Mouse (Mus musculus) hindbrain, embryonic 16.5 days (tissue): Measurements from ENCODE around the gene Heatr5a. TPM values are rescaled to one million over a fixed set of nuclear protein-coding genes. Genes with fewer than 3 reads are reported as not detected.

Experiments used
- ATAC-seq: fragments of 200-750 bp; cut with Nextera tagmentation; 2 replicates; pipeline ENCODE4 v1.8.0; 2017; ENCODE audit warnings: moderate TSS enrichment, moderate library complexity
- H3K27ac ChIP-seq: fragments of 300-500 bp; sonication (generic); 2 replicates; pipeline ENCODE4 v1.5.1; 2014; ENCODE audit warnings: low read depth, mild to moderate bottlenecking, control low read depth, low read length, moderate library complexity
- H3K27me3 ChIP-seq: fragments of 300-500 bp; sonication (generic); replicated peaks from 2 replicates; pipeline ENCODE4 v1.6.1; 2014; ENCODE audit warnings: low read length; ENCODE audit not compliant: control insufficient read depth, insufficient read depth
- H3K36me3 ChIP-seq: fragments of 300-500 bp; sonication (generic); 2 replicates; pipeline ENCODE4 v1.6.1; 2014; ENCODE audit warnings: mild to moderate bottlenecking, low read length, moderate library complexity, mixed read lengths; ENCODE audit not compliant: control insufficient read depth, insufficient read depth
- H3K4me1 ChIP-seq: fragments of 300-500 bp; sonication (generic); 2 replicates; pipeline ENCODE4 v1.6.1; 2014; ENCODE audit warnings: low read depth, low read length; ENCODE audit not compliant: control insufficient read depth, insufficient read depth
- H3K4me2 ChIP-seq: fragments of 300-500 bp; sonication (generic); 2 replicates; pipeline ENCODE4 v1.6.1; 2014; ENCODE audit warnings: mild to moderate bottlenecking, low read length, control low read depth, moderate library complexity
- H3K4me3 ChIP-seq: fragments of 300-500 bp; sonication (generic); 2 replicates; pipeline ENCODE4 v1.5.1; 2014; ENCODE audit warnings: mild to moderate bottlenecking, low read length, control low read depth, moderate library complexity
- H3K9ac ChIP-seq: fragments of 300-500 bp; sonication (generic); 2 replicates; pipeline ENCODE4 v1.6.1; 2014; ENCODE audit warnings: low read depth, mild to moderate bottlenecking, control low read depth, low read length, moderate library complexity
- H3K9me3 ChIP-seq: fragments of 300-500 bp; sonication (generic); 2 replicates; pipeline ENCODE4 v1.6.1; 2014; ENCODE audit warnings: mild to moderate bottlenecking, low read length, moderate library complexity; ENCODE audit not compliant: control insufficient read depth
- WGBS: fragments of 180-500 bp; shearing (Covaris S2); extraction: QIAGEN DNeasy Blood & Tissue Kit; methylation state at CpG from one replicate; pipeline ENCODE4 v1.1.7; 2014; 5-methylcytosine and 5-hydroxymethylcytosine counted together
- polyA plus RNA-seq: library from polyadenylated mRNA; unstranded; fragments of >200 nt; fragmentation: Nextera tagmentation; extraction: Ambion mirVana; gene quantifications from 2 replicates; pipeline ENCODE4 v1.2.1, GENCODE M21; 2015

The Heatr5a gene
- polyA plus RNA-seq, 1 experiment from 2014 or later, result 5.0 TPM

DNA sequence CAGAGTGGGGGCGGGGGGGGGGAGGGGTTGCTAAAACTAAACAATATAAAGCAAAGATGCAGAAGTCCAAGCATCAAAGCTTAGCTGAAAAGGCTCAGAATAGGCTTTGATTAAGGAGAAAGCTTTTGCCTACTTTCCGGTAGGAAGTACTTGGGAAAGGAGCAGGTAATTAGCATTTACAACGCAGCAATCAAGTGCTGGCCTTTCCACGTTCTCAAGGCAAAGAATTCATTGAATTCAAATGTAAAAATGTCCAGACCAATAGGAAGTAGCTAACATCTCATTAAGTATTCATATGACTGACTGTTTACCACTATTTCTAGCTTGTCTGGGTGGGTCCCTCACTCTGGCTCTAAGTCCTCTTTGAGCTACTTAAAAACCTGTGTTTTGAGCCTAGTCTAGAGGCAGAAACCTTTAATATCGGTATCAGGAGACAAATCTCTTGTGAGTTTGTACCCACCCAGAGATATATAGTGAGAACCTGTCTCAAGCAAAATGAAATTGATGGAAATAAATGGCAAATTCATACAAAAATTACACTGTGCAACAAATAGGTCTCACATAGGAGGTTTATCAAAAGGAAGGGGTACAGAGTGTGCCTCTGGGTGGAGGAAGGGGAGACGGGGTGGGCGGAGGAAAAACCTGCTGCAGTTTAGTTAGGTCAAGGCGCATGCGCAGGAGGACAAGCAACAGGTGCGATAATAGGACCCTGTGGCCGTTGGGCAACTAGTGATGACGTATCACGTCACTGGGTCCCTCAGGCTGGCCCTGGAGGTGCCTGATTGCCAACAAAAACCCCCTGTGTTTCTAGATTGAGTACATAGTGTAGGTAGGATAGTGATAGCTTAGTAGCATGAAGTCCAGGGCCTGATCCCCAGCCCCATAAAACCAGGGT, 112.7 kb downstream of the Heatr5a start:
- no peak overlapping the region for H3K27ac ChIP-seq
- H3K4me1 ChIP-seq, result no peaks in the 10 kb centered on the region
- no peaks in the 10 kb centered on the region for H3K27me3 ChIP-seq
- no peak for ATAC-seq
- H3K4me3 ChIP-seq, result no peak overlapping the region
- H3K4me2 ChIP-seq, result no peak overlapping the region
- no peaks in the 10 kb centered on the region for H3K36me3 ChIP-seq
- H3K9me3 ChIP-seq, result no peaks in the 10 kb centered on the region
- WGBS, result 73% methylated on average over 13 of the region's 13 CpGs
- H3K9ac ChIP-seq, result no peak overlapping the region

DNA sequence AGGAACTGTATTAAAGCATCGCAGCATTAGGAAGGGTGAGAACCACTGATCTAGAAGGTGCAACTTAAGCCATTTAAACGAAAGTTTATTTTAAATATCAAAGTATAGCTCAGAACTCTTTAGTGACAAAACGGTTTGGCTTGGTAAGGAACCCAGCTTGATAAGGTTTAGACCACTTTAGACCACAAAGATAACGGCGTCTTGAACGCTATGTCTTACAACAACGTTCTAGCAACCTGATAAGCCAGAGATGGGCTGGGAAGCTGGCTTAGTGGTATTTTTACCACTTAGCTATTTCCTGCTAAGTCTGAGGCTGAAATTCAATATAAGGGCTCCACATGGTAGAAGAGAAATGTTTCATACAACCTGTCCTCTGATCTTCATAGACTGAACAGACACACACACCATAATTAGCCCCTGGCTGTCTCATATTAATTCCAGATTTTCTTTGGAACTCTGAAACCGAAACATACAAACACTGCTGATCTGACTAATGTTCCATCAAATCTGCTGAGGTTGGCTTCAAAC, 114.3 kb downstream of the Heatr5a start:
- no peaks in the 10 kb centered on the region for H3K4me1 ChIP-seq
- no peaks in the 10 kb centered on the region for H3K27me3 ChIP-seq
- no peak overlapping the region for H3K9ac ChIP-seq
- H3K36me3 ChIP-seq, result no peaks in the 10 kb centered on the region
- no peak overlapping the region for H3K4me2 ChIP-seq
- no peak overlapping the region for H3K27ac ChIP-seq
- no peak for ATAC-seq
- H3K9me3 ChIP-seq, result no peaks in the 10 kb centered on the region
- no peak overlapping the region for H3K4me3 ChIP-seq
- WGBS, result 94% methylated on average over 8 of the region's 8 CpGs

DNA sequence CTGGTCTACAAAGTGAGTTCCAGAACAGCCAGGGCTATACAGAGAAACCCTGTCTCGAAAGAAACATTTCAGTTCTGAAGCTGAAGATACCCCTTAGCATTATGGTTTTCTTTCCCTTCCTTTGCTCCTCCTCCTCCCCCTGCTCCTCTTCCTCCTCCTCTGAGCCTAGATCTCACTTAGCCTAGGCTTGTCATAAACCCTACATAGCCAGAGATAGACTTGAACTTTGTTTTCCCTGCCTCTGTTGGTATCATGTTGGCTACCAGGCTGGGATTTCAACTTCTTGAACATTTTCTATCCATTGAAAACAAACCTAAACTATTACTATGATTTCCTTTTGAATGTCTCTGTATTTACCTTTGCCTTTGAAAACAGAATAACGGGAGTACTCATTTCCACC, 115.2 kb downstream of the Heatr5a start:
- Histone ChIP-seq H3K9me3 (no peaks in the 10 kb centered on the region), H3K27me3 (no peaks in the 10 kb centered on the region), H3K4me1 (no peaks in the 10 kb centered on the region), H3K27ac (no peak overlapping the region), H3K4me2 (no peak overlapping the region), H3K9ac (no peak overlapping the region), H3K4me3 (no peak overlapping the region), H3K36me3 (no peaks in the 10 kb centered on the region)
- no peak for ATAC-seq
- WGBS, result 97% methylated on average over 2 of the region's 2 CpGs

DNA sequence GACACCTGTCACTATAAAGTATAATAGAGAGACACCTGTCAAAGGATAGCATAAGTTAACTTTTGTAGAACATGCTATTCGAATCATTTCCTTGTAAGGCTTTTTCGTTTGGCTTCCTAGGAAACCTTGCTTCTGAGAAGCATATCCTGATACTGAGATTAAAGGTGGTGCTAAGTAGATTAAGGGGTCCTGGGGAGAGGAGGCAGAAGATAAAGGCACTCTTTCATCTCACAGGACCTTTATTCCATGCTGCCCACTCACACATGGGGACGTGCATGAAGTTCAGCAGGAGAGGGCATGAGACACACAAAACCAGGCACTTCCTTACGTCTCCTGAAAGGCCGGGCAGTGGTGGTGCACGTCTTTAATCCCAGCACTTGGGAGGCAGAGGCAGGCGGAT, 115.7 kb downstream of the Heatr5a start:
- H3K36me3 ChIP-seq, result no peaks in the 10 kb centered on the region
- no peak overlapping the region for H3K4me3 ChIP-seq
- H3K27ac ChIP-seq, result no peak overlapping the region
- 86% methylated on average over 7 of the region's 7 CpGs for WGBS
- no peaks in the 10 kb centered on the region for H3K4me1 ChIP-seq
- no peaks in the 10 kb centered on the region for H3K27me3 ChIP-seq
- H3K9ac ChIP-seq, result no peak overlapping the region
- no peak overlapping the region for H3K4me2 ChIP-seq
- ATAC-seq, result no peak
- no peaks in the 10 kb centered on the region for H3K9me3 ChIP-seq

DNA sequence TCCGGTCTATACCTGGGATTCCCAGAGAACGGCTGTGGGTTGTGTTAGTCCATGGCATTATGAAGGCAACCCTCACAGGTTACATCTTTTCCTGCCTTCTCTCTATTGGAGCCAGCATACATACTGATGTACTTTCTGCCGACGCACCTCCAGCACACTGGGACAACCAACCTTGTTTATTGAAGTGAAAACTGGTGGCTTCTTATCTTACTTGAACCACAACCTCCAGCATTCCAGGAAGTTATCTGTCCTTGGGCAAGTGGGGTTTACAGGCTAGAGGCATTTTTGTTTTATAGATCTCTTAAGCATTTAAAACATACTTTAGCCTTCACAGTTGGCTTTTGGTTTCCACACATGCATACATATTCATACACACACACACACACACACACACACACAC, 119.5 kb downstream of the Heatr5a start:
- no peaks in the 10 kb centered on the region for H3K27me3 ChIP-seq
- no peaks in the 10 kb centered on the region for H3K36me3 ChIP-seq
- H3K4me1 ChIP-seq, result no peaks in the 10 kb centered on the region
- H3K9me3 ChIP-seq, result no peaks in the 10 kb centered on the region
- H3K4me3 ChIP-seq, result no peak overlapping the region
- H3K9ac ChIP-seq, result no peak overlapping the region
- 92% methylated on average over 4 of the region's 4 CpGs for WGBS
- no peak overlapping the region for H3K27ac ChIP-seq
- H3K4me2 ChIP-seq, result no peak overlapping the region
- no peak for ATAC-seq

DNA sequence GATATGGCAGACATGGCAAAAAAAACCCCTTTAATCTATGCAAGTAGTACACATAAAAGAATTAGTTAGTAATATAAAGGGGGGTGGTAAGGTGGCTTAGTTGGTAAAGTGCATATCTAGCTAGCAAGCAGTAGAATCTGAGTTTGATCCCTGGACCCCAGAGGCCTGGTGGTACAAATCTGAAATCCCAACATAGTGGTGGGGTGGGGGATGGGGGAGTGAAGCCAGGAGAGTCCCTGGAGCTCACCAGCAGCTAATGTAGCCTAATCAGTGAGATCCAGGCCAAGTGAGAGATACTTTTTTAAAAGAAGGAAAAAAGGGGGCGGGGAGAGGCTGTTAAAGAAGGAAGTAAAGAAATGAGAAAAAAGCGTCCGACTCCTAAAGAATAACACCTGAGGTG, 120.0 kb downstream of the Heatr5a start:
- no peak for ATAC-seq
- Histone ChIP-seq H3K36me3 (no peaks in the 10 kb centered on the region), H3K4me2 (no peak overlapping the region), H3K27ac (no peak overlapping the region), H3K27me3 (no peaks in the 10 kb centered on the region), H3K9ac (no peak overlapping the region), H3K4me3 (no peak overlapping the region), H3K9me3 (no peaks in the 10 kb centered on the region), H3K4me1 (no peaks in the 10 kb centered on the region)
- 89% methylated on average over 3 of the region's 3 CpGs for WGBS

DNA sequence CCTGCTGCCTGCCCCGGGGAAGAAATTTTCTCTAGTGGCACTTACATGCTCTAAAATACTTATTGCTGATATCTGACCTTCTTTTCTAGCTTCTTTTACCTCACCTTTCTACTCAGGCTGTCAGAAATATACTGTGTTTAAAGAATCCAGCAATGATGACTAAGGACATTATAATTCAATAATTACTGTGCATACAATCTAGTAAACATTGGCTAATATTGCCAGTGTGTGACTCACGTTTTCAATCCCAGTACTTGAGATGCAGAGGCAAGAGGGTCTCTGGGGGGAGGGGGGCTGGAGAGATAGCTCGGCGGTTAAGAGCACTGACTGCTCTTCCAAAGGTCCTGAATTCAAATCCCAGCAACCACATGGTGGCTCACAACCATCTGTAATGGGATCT, 120.8 kb downstream of the Heatr5a start:
- WGBS, result 90% methylated on average over 4 of the region's 4 CpGs
- H3K9me3 ChIP-seq, result no peaks in the 10 kb centered on the region

DNA sequence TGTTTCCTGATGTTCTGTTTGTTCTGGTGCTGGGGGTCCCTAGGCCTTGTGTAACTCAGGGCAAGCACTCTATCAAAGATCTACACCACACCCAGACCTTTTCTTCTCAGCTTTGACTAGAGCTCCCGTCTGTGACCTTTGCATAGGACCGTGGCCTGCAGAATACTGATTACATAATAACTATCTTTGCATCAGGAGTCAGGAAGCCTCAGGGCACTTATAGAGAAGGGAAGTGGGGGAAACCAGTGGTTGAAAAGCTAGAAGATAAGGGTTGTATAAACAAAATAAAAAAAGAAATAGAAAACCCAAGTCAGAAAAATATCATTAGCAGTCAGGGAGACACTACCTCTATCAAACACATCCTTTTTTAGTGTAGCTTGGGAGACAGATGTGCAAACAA, 121.2 kb downstream of the Heatr5a start:
- no peaks in the 10 kb centered on the region for H3K4me1 ChIP-seq
- 93% methylated on average over 2 of the region's 2 CpGs for WGBS
- no peak overlapping the region for H3K4me2 ChIP-seq
- no peaks in the 10 kb centered on the region for H3K9me3 ChIP-seq
- H3K4me3 ChIP-seq, result no peak overlapping the region
- ATAC-seq, result no peak
- H3K9ac ChIP-seq, result no peak overlapping the region
- H3K27ac ChIP-seq, result no peak overlapping the region
- no peaks in the 10 kb centered on the region for H3K36me3 ChIP-seq
- H3K27me3 ChIP-seq, result no peaks in the 10 kb centered on the region

More for the DNA sequence above, 120.8 kb downstream of the Heatr5a start:
- H3K4me3 ChIP-seq, result no peak overlapping the region
- H3K4me1 ChIP-seq, result no peaks in the 10 kb centered on the region
- ATAC-seq, result no peak
- no peak overlapping the region for H3K4me2 ChIP-seq
- no peaks in the 10 kb centered on the region for H3K36me3 ChIP-seq
- H3K27ac ChIP-seq, result no peak overlapping the region
- H3K9ac ChIP-seq, result no peak overlapping the region
- H3K27me3 ChIP-seq, result no peaks in the 10 kb centered on the region

DNA sequence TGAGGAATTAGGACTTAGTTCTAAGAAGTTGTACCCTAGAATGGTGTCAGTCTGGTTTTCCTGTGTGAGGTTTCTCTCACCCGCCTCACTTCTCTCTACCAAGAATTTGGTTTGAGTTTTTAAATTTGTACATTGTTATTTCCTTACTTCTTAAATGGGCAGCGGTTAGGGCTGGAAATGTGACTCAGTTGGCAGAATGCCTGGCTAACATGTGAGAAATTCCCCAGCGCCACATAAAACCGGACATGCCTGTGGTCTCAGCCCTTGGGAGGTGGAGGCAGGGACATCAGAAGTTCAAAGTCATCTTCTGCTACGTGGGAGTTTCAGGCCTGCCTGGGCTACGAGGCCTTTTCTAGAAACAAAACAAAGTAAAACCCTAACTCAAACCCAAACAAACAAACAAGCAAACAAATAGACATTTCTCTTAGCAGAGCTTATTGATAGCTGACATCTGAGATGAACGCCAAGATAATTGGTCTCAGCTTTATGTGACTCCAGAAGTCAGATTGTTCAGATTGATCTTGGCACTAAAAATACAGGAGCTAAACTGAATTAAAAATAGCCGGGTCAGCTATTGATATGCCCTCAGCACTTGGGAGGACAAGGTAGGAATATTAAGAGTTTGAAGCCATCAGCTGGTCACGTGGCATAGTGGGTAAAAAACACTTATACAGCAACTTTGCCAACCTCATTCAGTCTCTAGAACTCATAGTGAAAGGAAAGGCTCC, 123.0 kb downstream of the Heatr5a start:
- H3K27me3 ChIP-seq, result no peaks in the 10 kb centered on the region

More for the DNA sequence above, 123.0 kb downstream of the Heatr5a start:
- H3K4me1 ChIP-seq, result peaks cover 6% of the 10 kb centered on the region; the same call in 1 of the 2 replicates
- no peak overlapping the region for H3K27ac ChIP-seq
- WGBS, result 81% methylated on average over 9 of the region's 9 CpGs
- no peak for ATAC-seq
- H3K9me3 ChIP-seq, result no peaks in the 10 kb centered on the region
- no peak overlapping the region for H3K9ac ChIP-seq
- H3K4me3 ChIP-seq, result no peak overlapping the region
- no peak overlapping the region for H3K4me2 ChIP-seq
- no peaks in the 10 kb centered on the region for H3K36me3 ChIP-seq
